Mouse (Mus musculus): ENCODE measurements around the gene Tmem110.

- TF ChIP-seq EP300 (IDR thresholded peaks at IDR 0.05; ENCODE audit: low read depth) (no peak), CTCF (IDR thresholded peaks at IDR 0.05; ENCODE audit: low read depth) (no peak)
Measured at GRCm38 (mm10) chr14:30862368-30862767, 37.0 kb downstream of the Tmem110 start.

Data from liver, postnatal 0 days (tissue).